Mouse (Mus musculus): ENCODE measurements at regions not wholly inside any gene's neighbourhood (a gene's known extent, or its start where the extent isn't known, plus 50 kb on each side); places are given as distances from the start of the nearest gene placed in this dataset.

GRCm38 (mm10) chr10:21672171-21672570 is 79.2 kb downstream of the 1700020N01Rik start:
- no peak for DNase-seq (ENCODE audit: low spot score in 2 of 2)

GRCm38 (mm10) chr10:21672666-21673065 is 79.7 kb downstream of the 1700020N01Rik start:
- DNase-seq (ENCODE audit: low spot score in 2 of 2), result no peak

- no peak for DNase-seq (ENCODE audit: low spot score in 2 of 2)
These were observed 80.9 kb downstream of the 1700020N01Rik start for GRCm38 (mm10) chr10:21673831-21674230.

GRCm38 (mm10) chr10:21675786-21676185 is 82.8 kb downstream of the 1700020N01Rik start:
- DNase-seq (ENCODE audit: low spot score in 2 of 2), result no peak

- no peak for DNase-seq (ENCODE audit: low spot score in 2 of 2)
These were observed 85.0 kb downstream of the 1700020N01Rik start for GRCm38 (mm10) chr10:21677911-21678310.

- DNase-seq (ENCODE audit: low spot score in 2 of 2), result no peak
These were observed 85.4 kb downstream of the 1700020N01Rik start for GRCm38 (mm10) chr10:21678372-21678771.

GRCm38 (mm10) chr10:21678811-21679451 is 86.0 kb downstream of the 1700020N01Rik start:
- no peak for DNase-seq (ENCODE audit: low spot score in 2 of 2)

- DNase-seq (ENCODE audit: low spot score in 2 of 2), result no peak
These were observed 87.8 kb downstream of the 1700020N01Rik start for GRCm38 (mm10) chr10:21680789-21681188.

GRCm38 (mm10) chr10:21684286-21685013 is 91.5 kb downstream of the 1700020N01Rik start:
- no peak for DNase-seq (ENCODE audit: low spot score in 2 of 2)

GRCm38 (mm10) chr10:21685122-21685798 is 92.3 kb downstream of the 1700020N01Rik start:
- peak; percentile 31 to 32 for DNase-seq (ENCODE audit: low spot score in 2 of 2)

GRCm38 (mm10) chr10:21686060-21686459 is 93.1 kb downstream of the 1700020N01Rik start:
- no peak for DNase-seq (ENCODE audit: low spot score in 2 of 2)

GRCm38 (mm10) chr10:21687484-21687883 is 94.5 kb downstream of the 1700020N01Rik start:
- DNase-seq (ENCODE audit: low spot score in 2 of 2), result no peak

GRCm38 (mm10) chr10:21688513-21688912 is 95.6 kb downstream of the 1700020N01Rik start:
- no peak for DNase-seq (ENCODE audit: low spot score in 2 of 2)

- DNase-seq (ENCODE audit: low spot score in 2 of 2), result no peak
These were observed 96.9 kb downstream of the 1700020N01Rik start for GRCm38 (mm10) chr10:21689847-21690269.

GRCm38 (mm10) chr10:21695185-21695584 is 102.2 kb downstream of the 1700020N01Rik start:
- no peak for DNase-seq (ENCODE audit: low spot score in 2 of 2)

- DNase-seq (ENCODE audit: low spot score in 2 of 2), result no peak
These were observed 103.7 kb downstream of the 1700020N01Rik start for GRCm38 (mm10) chr10:21696671-21697070.

- DNase-seq (ENCODE audit: low spot score in 2 of 2), result peak in 1 of 2 experiments; percentile 27
These were observed 108.6 kb downstream of the 1700020N01Rik start for GRCm38 (mm10) chr10:21701580-21701979.

- no peak for DNase-seq (ENCODE audit: low spot score in 2 of 2)
These were observed 109.2 kb downstream of the 1700020N01Rik start for GRCm38 (mm10) chr10:21702134-21702533.

GRCm38 (mm10) chr10:21711866-21712265 is 118.9 kb downstream of the 1700020N01Rik start:
- DNase-seq (ENCODE audit: low spot score in 2 of 2), result no peak

- DNase-seq (ENCODE audit: low spot score in 2 of 2), result no peak
These were observed 119.9 kb downstream of the 1700020N01Rik start for GRCm38 (mm10) chr10:21712828-21713227.

- no peak for DNase-seq (ENCODE audit: low spot score in 2 of 2)
These were observed 122.5 kb downstream of the 1700020N01Rik start for GRCm38 (mm10) chr10:21715436-21715835.

- no peak for DNase-seq (ENCODE audit: low spot score in 2 of 2)
These were observed 125.2 kb downstream of the 1700020N01Rik start for GRCm38 (mm10) chr10:21718189-21718588.

- DNase-seq (ENCODE audit: low spot score in 2 of 2), result no peak
These were observed 131.4 kb downstream of the 1700020N01Rik start for GRCm38 (mm10) chr10:21724351-21724750.

Data from frontal cortex, postnatal 14 days (tissue).